Mouse (Mus musculus): ENCODE results near the gene 9430007A20Rik.

DNA sequence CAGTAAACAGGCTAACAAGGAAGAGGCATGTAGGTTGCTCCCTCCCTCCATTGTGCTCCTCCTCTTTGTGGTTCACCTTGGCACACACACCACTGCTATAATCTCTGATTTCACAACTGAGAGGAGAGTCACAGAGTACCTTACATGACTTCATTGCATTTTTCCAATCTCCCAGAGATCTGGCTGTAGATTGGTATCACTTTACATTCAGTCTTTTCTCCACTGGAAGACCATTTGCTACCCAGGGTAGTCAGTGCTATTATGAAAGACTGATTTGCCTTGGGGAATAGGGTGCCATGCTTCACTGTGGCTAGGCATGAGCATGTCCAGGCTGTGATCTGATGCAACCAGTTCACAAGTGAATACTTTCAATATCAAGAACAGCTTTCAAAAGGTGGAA lies 26.3 kb upstream of the 9430007A20Rik start:
- TF ChIP-seq TAL1 (IDR thresholded peaks at IDR 0.05; ENCODE audit: low read length) (no peak), GATA1 (IDR thresholded peaks at IDR 0.05; ENCODE audit: low read length) (no peak)
